Mouse (Mus musculus) limb, embryonic 11.5 days (tissue): Measurements from ENCODE around the gene Ak5. TPM values are rescaled to one million over a fixed set of nuclear protein-coding genes. Genes with fewer than 3 reads are reported as not detected.

ENCODE experiments used
- ATAC-seq: fragments of 200-750 bp; cut with Nextera tagmentation; 2 replicates; pipeline ENCODE4 v1.8.0; 2017; ENCODE audit warnings: low read depth; ENCODE audit not compliant: insufficient number of reproducible peaks, low FRiP score, low TSS enrichment
- DNase-seq: peaks from one replicate; pipeline ENCODE4 v3.0.0-alpha.2; 2015; ENCODE audit warnings: low spot score
- H3K27ac ChIP-seq: fragments of 300-500 bp; sonication (generic); replicated peaks from 2 replicates; pipeline ENCODE4 v1.5.1; 2014; ENCODE audit warnings: low read depth, mild to moderate bottlenecking, low read length
- H3K27me3 ChIP-seq: fragments of 300-500 bp; sonication (generic); 2 replicates; pipeline ENCODE4 v1.6.1; 2014; ENCODE audit warnings: mild to moderate bottlenecking, low read length, mixed read lengths; ENCODE audit not compliant: control insufficient read depth, insufficient read depth
- H3K36me3 ChIP-seq: fragments of 300-500 bp; sonication (generic); 2 replicates; pipeline ENCODE4 v1.6.1; 2014; ENCODE audit warnings: mild to moderate bottlenecking, low read length, moderate library complexity, mixed read lengths; ENCODE audit not compliant: control insufficient read depth, insufficient read depth
- H3K4me1 ChIP-seq: fragments of 300-500 bp; sonication (generic); 2 replicates; pipeline ENCODE4 v1.6.1; 2014; ENCODE audit warnings: low read length, mixed read lengths; ENCODE audit not compliant: control insufficient read depth, insufficient read depth
- H3K4me2 ChIP-seq: fragments of 300-500 bp; sonication (generic); 2 replicates; pipeline ENCODE4 v1.6.1; 2014; ENCODE audit warnings: low read depth, mild to moderate bottlenecking, moderate library complexity; ENCODE audit not compliant: severe bottlenecking
- H3K4me3 ChIP-seq: fragments of 300-500 bp; sonication (generic); 2 replicates; pipeline ENCODE4 v1.5.1; 2014; ENCODE audit warnings: low read depth, low read length
- H3K9ac ChIP-seq: fragments of 300-500 bp; sonication (generic); 2 replicates; pipeline ENCODE4 v1.6.1; 2014; ENCODE audit warnings: mild to moderate bottlenecking, low read length
- H3K9me3 ChIP-seq: fragments of 300-500 bp; sonication (generic); 2 replicates; pipeline ENCODE4 v1.6.1; 2016; ENCODE audit warnings: low read length; ENCODE audit not compliant: control insufficient read depth
- WGBS: fragments of 180-500 bp; shearing (Covaris S2); extraction: QIAGEN DNeasy Blood & Tissue Kit; methylation state at CpG from one replicate; pipeline ENCODE4 v1.1.7; 2014; 5-methylcytosine and 5-hydroxymethylcytosine counted together
- polyA plus RNA-seq: library from polyadenylated mRNA; unstranded; fragments of >200 nt; fragmentation: Nextera tagmentation; extraction: Ambion mirVana; gene quantifications from 2 replicates; pipeline ENCODE4 v1.2.1, GENCODE M21; 2014

The Ak5 gene
- polyA plus RNA-seq, 1 experiment from 2014 or later = 2.4 TPM

GRCm38 (mm10) chr3:152530344-152530743 is 137.8 kb downstream of the Ak5 start:
- Histone ChIP-seq H3K36me3 (no peaks in the 10 kb centered on the region), H3K4me3 (no peak overlapping the region), H3K9me3 (no peaks in the 10 kb centered on the region), H3K4me2 (no peak overlapping the region), H3K27ac (no peak overlapping the region), H3K4me1 (peaks cover 4% of the 10 kb centered on the region; the same call in 1 of the 2 replicates), H3K27me3 (no peaks in the 10 kb centered on the region), H3K9ac (no peak overlapping the region)
- WGBS = 85% methylated on average over 5 of the region's 5 CpGs
- no peak for ATAC-seq
- no peak for DNase-seq

GRCm38 (mm10) chr3:152529058-152529972 is 138.8 kb downstream of the Ak5 start:
- no peak for ATAC-seq
- no peak for DNase-seq
- H3K27me3 ChIP-seq = no peaks in the 10 kb centered on the region
- no peaks in the 10 kb centered on the region for H3K36me3 ChIP-seq
- no peak overlapping the region for H3K4me2 ChIP-seq
- H3K4me1 ChIP-seq = no peaks in the 10 kb centered on the region
- H3K9me3 ChIP-seq = no peaks in the 10 kb centered on the region
- WGBS = 71% methylated on average over 11 of the region's 11 CpGs
- no peak overlapping the region for H3K4me3 ChIP-seq
- H3K9ac ChIP-seq = no peak overlapping the region
- no peak overlapping the region for H3K27ac ChIP-seq

GRCm38 (mm10) chr3:152526721-152527120 is 141.4 kb downstream of the Ak5 start:
- DNase-seq (no peak), ATAC-seq (no peak)
- peaks cover 6% of the 10 kb centered on the region; the same call in 1 of the 2 replicates for H3K4me1 ChIP-seq
- no peak overlapping the region for H3K4me3 ChIP-seq
- H3K36me3 ChIP-seq = no peaks in the 10 kb centered on the region
- no peaks in the 10 kb centered on the region for H3K27me3 ChIP-seq
- H3K9ac ChIP-seq = no peak overlapping the region
- 83% methylated on average over 8 of the region's 8 CpGs for WGBS
- H3K27ac ChIP-seq = no peak overlapping the region
- no peak overlapping the region for H3K4me2 ChIP-seq
- no peaks in the 10 kb centered on the region for H3K9me3 ChIP-seq

- Histone ChIP-seq H3K4me2 (no peak overlapping the region), H3K27me3 (no peaks in the 10 kb centered on the region), H3K4me3 (no peak overlapping the region), H3K4me1 (peaks cover 8% of the 10 kb centered on the region; the same call in 1 of the 2 replicates), H3K36me3 (no peaks in the 10 kb centered on the region), H3K9me3 (no peaks in the 10 kb centered on the region), H3K27ac (no peak overlapping the region), H3K9ac (no peak overlapping the region)
- DNase-seq = no peak
- WGBS = 28% methylated on average over 4 of the region's 4 CpGs
- ATAC-seq = no peak
Measured at GRCm38 (mm10) chr3:152523315-152523638, 144.9 kb downstream of the Ak5 start.

GRCm38 (mm10) chr3:152522634-152523314 is 145.4 kb downstream of the Ak5 start:
- peak; percentile 88 for ATAC-seq

GRCm38 (mm10) chr3:152521054-152521453 is 147.1 kb downstream of the Ak5 start:
- no peak for ATAC-seq
- Histone ChIP-seq H3K4me3 (no peak overlapping the region), H3K4me2 (no peak overlapping the region), H3K27me3 (no peaks in the 10 kb centered on the region), H3K4me1 (peaks cover 8% of the 10 kb centered on the region; the same call in 1 of the 2 replicates), H3K36me3 (no peaks in the 10 kb centered on the region), H3K9me3 (no peaks in the 10 kb centered on the region), H3K27ac (no peak overlapping the region), H3K9ac (no peak overlapping the region)
- no peak for DNase-seq
- 90% methylated on average over 7 of the region's 7 CpGs for WGBS

More at GRCm38 (mm10) chr3:152522634-152523314, 145.4 kb downstream of the Ak5 start:
- WGBS = 15% methylated on average over 6 of the region's 6 CpGs
- Histone ChIP-seq H3K9ac (no peak overlapping the region), H3K27ac (0 out of 2 replicates have a peak overlapping the region, but pooled peaks have one; percentile 30), H3K36me3 (no peaks in the 10 kb centered on the region), H3K4me1 (peaks cover 8% of the 10 kb centered on the region; the same call in 1 of the 2 replicates), H3K9me3 (no peaks in the 10 kb centered on the region), H3K4me3 (no peak overlapping the region), H3K4me2 (no peak overlapping the region), H3K27me3 (no peaks in the 10 kb centered on the region)
- peak; percentile 79 for DNase-seq

- no peak for DNase-seq
- ATAC-seq = no peak
- no peaks in the 10 kb centered on the region for H3K27me3 ChIP-seq
- H3K4me1 ChIP-seq = peaks cover 11% of the 10 kb centered on the region; the same call in 1 of the 2 replicates
- H3K9me3 ChIP-seq = no peaks in the 10 kb centered on the region
- H3K4me2 ChIP-seq = no peak overlapping the region
- WGBS = 66% methylated on average over 3 of the region's 3 CpGs
- no peak overlapping the region for H3K4me3 ChIP-seq
- H3K9ac ChIP-seq = no peak overlapping the region
- H3K27ac ChIP-seq = no peak overlapping the region
- H3K36me3 ChIP-seq = no peaks in the 10 kb centered on the region
Measured at GRCm38 (mm10) chr3:152520074-152520473, 148.1 kb downstream of the Ak5 start.

GRCm38 (mm10) chr3:152519556-152519955 is 148.6 kb downstream of the Ak5 start:
- 82% methylated on average over 10 of the region's 10 CpGs for WGBS
- ATAC-seq (no peak), DNase-seq (no peak)
- H3K4me3 ChIP-seq = no peak overlapping the region
- no peak overlapping the region for H3K27ac ChIP-seq
- H3K4me1 ChIP-seq = peaks cover 16% of the 10 kb centered on the region; the same call in 1 of the 2 replicates
- no peak overlapping the region for H3K9ac ChIP-seq
- no peaks in the 10 kb centered on the region for H3K9me3 ChIP-seq
- no peaks in the 10 kb centered on the region for H3K27me3 ChIP-seq
- H3K4me2 ChIP-seq = no peak overlapping the region
- H3K36me3 ChIP-seq = no peaks in the 10 kb centered on the region
